Mouse (Mus musculus): ENCODE data around the gene Arvcf.
A peak's percentile ranks its signal among the peaks of the same experiment; 100 is the strongest.

Gene Arvcf

GRCm38 (mm10) chr16:18347931-18348600 lies at the start of gene Arvcf, which contains the start of gene Tango2:
Arvcf (plus strand) TSS chr16:18348182.
Tango2 (minus strand) TSS chr16:18348103.
- DNase-seq = peak; percentile 93

GRCm38 (mm10) chr16:18308159-18308558 lies 39.8 kb upstream of the Arvcf start:
- no peak for DNase-seq

- no peak for DNase-seq
Measured at GRCm38 (mm10) chr16:18318992-18319391, 29.0 kb upstream of the Arvcf start.

GRCm38 (mm10) chr16:18321443-18321842 lies 26.5 kb upstream of the Arvcf start:
- DNase-seq = no peak

GRCm38 (mm10) chr16:18323460-18323859 lies 24.5 kb upstream of the Arvcf start:
- DNase-seq = no peak

- DNase-seq = no peak
Measured at GRCm38 (mm10) chr16:18324031-18324430, 24.0 kb upstream of the Arvcf start.

GRCm38 (mm10) chr16:18325741-18326140 lies 22.2 kb upstream of the Arvcf start:
- DNase-seq = no peak

- DNase-seq = no peak
Measured at GRCm38 (mm10) chr16:18327936-18328335, 20.0 kb upstream of the Arvcf start.

GRCm38 (mm10) chr16:18328524-18328923 lies 19.5 kb upstream of the Arvcf start:
- no peak for DNase-seq

- DNase-seq = no peak
Measured at GRCm38 (mm10) chr16:18333976-18334375, 14.0 kb upstream of the Arvcf start.

GRCm38 (mm10) chr16:18335981-18336380 lies 12.0 kb upstream of the Arvcf start:
- DNase-seq = no peak

GRCm38 (mm10) chr16:18337261-18337660 lies 10.7 kb upstream of the Arvcf start:
- no peak for DNase-seq

GRCm38 (mm10) chr16:18339866-18340265 lies 8.1 kb upstream of the Arvcf start:
- no peak for DNase-seq

- no peak for DNase-seq
Measured at GRCm38 (mm10) chr16:18341605-18342004, 6.4 kb upstream of the Arvcf start.

- DNase-seq = no peak
Measured at GRCm38 (mm10) chr16:18342076-18342475, 5.9 kb upstream of the Arvcf start.

GRCm38 (mm10) chr16:18342650-18343570 lies 5.1 kb upstream of the Arvcf start:
- no peak for DNase-seq

GRCm38 (mm10) chr16:18343778-18344177 lies 4.2 kb upstream of the Arvcf start:
- peak; percentile 98 for DNase-seq

GRCm38 (mm10) chr16:18345243-18345642 lies 2.7 kb upstream of the Arvcf start:
- peak; percentile 86 for DNase-seq

GRCm38 (mm10) chr16:18348601-18349175 lies 706 bp downstream of the Arvcf start:
- DNase-seq = peak; percentile 26

GRCm38 (mm10) chr16:18349761-18350325 lies 1.9 kb downstream of the Arvcf start:
- DNase-seq = no peak

GRCm38 (mm10) chr16:18351313-18352055 lies 3.5 kb downstream of the Arvcf start:
- DNase-seq = peak; percentile 60

GRCm38 (mm10) chr16:18353106-18353505 lies 5.1 kb downstream of the Arvcf start:
- no peak for DNase-seq
